ENCODE assay signal across 10 mouse cellular contexts in the genomic region with DNA sequence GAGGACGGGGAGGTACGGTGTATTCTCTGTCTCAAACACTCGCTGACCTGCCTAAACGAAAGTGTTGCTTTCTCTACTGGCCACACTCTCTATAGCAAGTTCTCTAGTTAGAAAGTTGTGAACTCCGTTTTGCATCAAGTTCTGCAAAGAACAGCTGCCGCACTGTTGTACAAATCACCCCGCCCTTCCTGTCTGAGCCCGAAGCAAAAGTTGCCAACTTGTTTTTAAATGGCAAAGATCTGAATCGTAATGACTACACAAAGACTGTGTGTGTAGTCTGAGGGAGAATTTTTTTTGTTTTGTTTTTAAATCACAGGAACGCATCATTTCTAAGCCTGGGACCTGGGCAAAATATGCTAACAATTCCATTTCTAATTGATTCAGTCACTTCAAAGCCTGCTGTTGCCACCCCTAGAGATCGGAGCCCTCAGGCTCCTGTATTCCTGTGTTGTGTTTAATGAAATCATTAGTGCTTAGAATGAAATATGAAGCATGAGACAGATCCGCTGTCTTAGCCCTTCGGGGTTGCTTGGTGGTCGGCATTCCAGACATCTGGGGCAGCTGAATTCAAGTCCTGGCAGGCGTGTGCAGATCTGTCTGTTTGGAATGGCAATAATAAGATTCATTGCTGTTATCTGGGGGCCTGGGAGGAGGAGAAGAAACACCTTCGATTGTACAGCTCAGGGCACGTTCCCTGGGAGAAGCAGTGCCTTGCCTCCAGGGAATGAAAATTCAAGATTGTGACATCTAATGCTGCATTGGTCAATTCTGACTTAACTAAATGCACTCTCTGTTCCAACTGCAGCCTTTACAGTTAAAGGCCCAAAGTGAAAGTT. TPM values are rescaled to one million over a fixed set of nuclear protein-coding genes. Genes with fewer than 3 reads are reported as not detected.
DNase-seq lines count a peak whose midpoint lies in the region; ATAC-seq and TF ChIP-seq lines count a peak whose summit lies in the region.
"Had no signal": no experiment of that assay in that cellular context is flagged by ENCODE, and none has a peak within 500 bp of the region (broad histone marks: within the 10 kb centered on the region; RNA-seq: fewer than 3 reads in every experiment).

No protein-coding gene starts in this region.

- H3K9ac ChIP-seq in heart, postnatal 0 days (replicated peaks; ENCODE audit: low read depth, low read length) = no peak overlapping the region
- H3K9ac ChIP-seq: midbrain, embryonic 12.5 days had no signal

- peaks cover 83% of the 10 kb centered on the region for H3K36me3 ChIP-seq in heart, postnatal 0 days (replicated peaks; ENCODE audit: control insufficient read depth, insufficient read depth, low read length)
- H3K36me3 ChIP-seq in forebrain, embryonic 10.5 days (replicated peaks) = no peaks in the 10 kb centered on the region

- H3K27me3 ChIP-seq in heart, postnatal 0 days (ENCODE audit: control insufficient read depth, insufficient read depth, low read length) = no peaks in the 10 kb centered on the region
- no peaks in the 10 kb centered on the region for H3K27me3 ChIP-seq in forebrain, embryonic 10.5 days (ENCODE audit: poor library complexity, severe bottlenecking)
- H3K27me3 ChIP-seq: midbrain, embryonic 12.5 days had no signal

- TF ChIP-seq CTCF in heart, postnatal 0 days (IDR thresholded peaks at IDR 0.05; ENCODE audit: low read depth) = no peak

- DNase-seq in frontal cortex, postnatal 25 days (ENCODE audit: low spot score in 2 of 2) = no peak
- DNase-seq in Muller cell, postnatal 12 days (ENCODE audit: inconsistent ontology term) = peak; percentile 81
- peak; percentile 45 for DNase-seq in heart, postnatal 0 days (ENCODE audit: low spot score)
- DNase-seq in lung, postnatal 36 days = peak; percentile 72
- no peak for DNase-seq in forebrain, embryonic 10.5 days (ENCODE audit: extremely low spot score, low spot score)
- DNase-seq in left cerebral cortex, adult 11 months (ENCODE audit: low spot score) = no peak

- H3K9me3 ChIP-seq in heart, postnatal 0 days (replicated peaks; ENCODE audit: control insufficient read depth, low read length) = no peaks in the 10 kb centered on the region
- H3K9me3 ChIP-seq in forebrain, embryonic 10.5 days = peaks cover 22% of the 10 kb centered on the region

- peak overlapping the region; percentile 82 for H3K27ac ChIP-seq in heart, postnatal 0 days (ENCODE audit: low read depth)
- no peak overlapping the region for H3K27ac ChIP-seq in forebrain, embryonic 10.5 days
- H3K27ac ChIP-seq: midbrain, embryonic 12.5 days had no signal

- 54% methylated on average over 17 of the region's 17 CpGs for WGBS in heart, postnatal 0 days
- WGBS in forebrain, embryonic 10.5 days = 79% methylated on average over 17 of the region's 17 CpGs

- 0 out of 2 replicates have a peak, but pooled peaks have one; percentile 44 for ATAC-seq in frontal cortex, adult (ENCODE audit: low TSS enrichment)
- ATAC-seq in heart, postnatal 0 days (ENCODE audit: insufficient read depth, low read depth) = peak; percentile 7; the same call in 1 of the 2 replicates
- no peak for ATAC-seq in monocyte, adult 5-6 weeks (replicated peaks; ENCODE audit: insufficient number of reproducible peaks, low FRiP score, low TSS enrichment, poor library complexity, severe bottlenecking)

- TF ChIP-seq EP300 in heart, postnatal 0 days (IDR thresholded peaks at IDR 0.05; ENCODE audit: low read depth) = no peak

- peak overlapping the region; percentile 26 for H3K4me2 ChIP-seq in heart, postnatal 0 days (ENCODE audit: low read depth, low read length)
- H3K4me2 ChIP-seq: midbrain, embryonic 12.5 days had no signal

- no peaks in the 10 kb centered on the region for H3K4me1 ChIP-seq in heart, postnatal 0 days (ENCODE audit: control insufficient read depth, insufficient read depth)
- H3K4me1 ChIP-seq in forebrain, embryonic 10.5 days = peaks cover 12% of the 10 kb centered on the region; the same call in 1 of the 2 replicates
- H3K4me1 ChIP-seq: midbrain, embryonic 12.5 days had no signal

- H3K4me3 ChIP-seq in heart, postnatal 0 days (ENCODE audit: low read depth, low read length) = peak overlapping the region; percentile 20
- H3K4me3 ChIP-seq in forebrain, embryonic 10.5 days = no peak overlapping the region
- H3K4me3 ChIP-seq: midbrain, embryonic 12.5 days had no signal

RNA-seq across cellular contexts. Expression of a gene that starts 59.8 kb away (rescaled TPM):
- total RNA-seq in heart, postnatal 0 days (2014; rRNA removed; ENCODE audit: low replicate concordance) = not detected in 2 replicates
- not detected in 2 replicates for polyA plus RNA-seq in heart, postnatal 0 days (2015; fragmentation: Nextera tagmentation; extraction: Ambion mirVana)
- polyA plus RNA-seq in forebrain, embryonic 10.5 days (2016; fragmentation: Nextera tagmentation; extraction: Ambion mirVana) = not detected in 2 replicates
- total RNA-seq in monocyte, adult 5-6 weeks (2017) = not detected in 3 replicates
- polyA plus RNA-seq: C2C12; midbrain, embryonic 12.5 days had no signal

Comparison
In these comparisons a context has a peak if more than half of its experiments do, and no peak if none do; other contexts are left out.
1. DNase-seq: peak in Muller cell, postnatal 12 days (single experiment), heart, postnatal 0 days (single experiment) and lung, postnatal 36 days (single experiment); none in frontal cortex, postnatal 25 days (0 of 2), forebrain, embryonic 10.5 days (single experiment) and left cerebral cortex, adult 11 months (single experiment).